Mouse (Mus musculus) E14TG2a.4 (cell line): ENCODE results near the gene H2-Eb2.

Experiments
- CTCF ChIP-seq: conservative IDR thresholded peaks from 2 replicates; pipeline ENCODE4 v1.5.1; 2014; ENCODE audit warnings: low read length
- NANOG ChIP-seq: IDR thresholded peaks from 2 replicates; pipeline ENCODE4 v1.6.1; 2014; ENCODE audit warnings: borderline replicate concordance, low read length, mixed read lengths
- POU5F1 ChIP-seq: IDR thresholded peaks from 2 replicates; pipeline ENCODE4 v1.6.1; 2014; ENCODE audit warnings: low read length, borderline replicate concordance

- no peak for TF ChIP-seq CTCF
- TF ChIP-seq POU5F1 = no peak
- no peak for TF ChIP-seq NANOG
Measured at GRCm38 (mm10) chr17:34362954-34363546, 37.6 kb downstream of the H2-Eb2 start.
